Mouse (Mus musculus) G1E-ER4 (cell line): ENCODE results near the gene Edil3. TPM values are rescaled to one million over a fixed set of nuclear protein-coding genes. Genes with fewer than 3 reads are reported as not detected.

ENCODE experiments used
- GATA1 ChIP-seq: IDR thresholded peaks from one replicate; pipeline ENCODE4 v1.8.0; 2012; ENCODE audit warnings: low read length, inconsistent platforms
- polyA plus RNA-seq: library from polyadenylated mRNA; stranded (reverse); fragments of >175 nt; gene quantifications from 2 replicates; pipeline ENCODE4 v1.2.3, GENCODE M21; 2012

Edil3 gene
- polyA plus RNA-seq = not detected in 2 replicates

DNA sequence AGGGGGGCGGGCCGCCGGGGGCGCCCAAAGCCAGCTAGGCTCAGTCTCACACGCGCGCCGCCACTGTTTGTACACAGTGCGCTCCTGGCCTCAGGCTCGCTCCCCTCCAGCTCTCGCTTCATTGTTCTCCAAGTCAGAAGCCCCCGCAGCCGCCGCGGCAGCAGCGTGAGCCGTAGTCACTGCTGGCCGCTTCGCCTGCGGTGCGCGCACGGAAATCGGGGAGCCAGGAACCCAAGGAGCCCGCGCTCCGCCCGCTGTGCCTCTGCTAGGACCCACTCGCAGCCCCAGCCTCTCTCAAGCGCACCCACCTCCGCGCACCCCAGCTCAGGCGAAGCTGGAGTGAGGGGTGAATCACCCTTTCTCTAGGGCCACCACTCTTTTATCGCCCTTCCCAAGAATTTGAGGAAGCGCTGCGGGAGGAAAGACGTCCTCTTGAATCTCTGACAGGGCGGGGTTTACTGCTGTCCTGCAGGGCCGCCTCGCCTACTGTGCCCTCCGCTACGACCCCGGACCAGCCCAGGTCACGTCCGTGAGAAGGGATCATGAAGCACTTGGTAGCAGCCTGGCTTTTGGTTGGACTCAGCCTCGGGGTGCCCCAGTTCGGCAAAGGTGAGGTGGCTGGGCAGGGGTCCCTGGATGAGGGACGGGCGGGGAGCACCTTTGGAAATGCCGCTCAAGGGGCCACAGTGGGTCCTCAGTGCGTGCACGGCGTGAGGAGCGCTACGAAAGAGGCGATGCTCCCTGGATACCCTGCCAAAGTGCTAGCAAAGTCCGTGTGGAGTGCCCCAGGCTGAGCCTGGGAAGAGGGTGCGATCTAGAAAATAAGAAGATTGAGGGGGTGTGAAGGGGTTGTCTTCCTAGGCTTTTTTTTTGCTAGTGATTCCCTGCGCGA lies at the start of gene Edil3:
TSS of gene Edil3 (plus strand) at position 33 of the 892 bp plus-strand sequence.
- TF ChIP-seq GATA1 = no peak

DNA sequence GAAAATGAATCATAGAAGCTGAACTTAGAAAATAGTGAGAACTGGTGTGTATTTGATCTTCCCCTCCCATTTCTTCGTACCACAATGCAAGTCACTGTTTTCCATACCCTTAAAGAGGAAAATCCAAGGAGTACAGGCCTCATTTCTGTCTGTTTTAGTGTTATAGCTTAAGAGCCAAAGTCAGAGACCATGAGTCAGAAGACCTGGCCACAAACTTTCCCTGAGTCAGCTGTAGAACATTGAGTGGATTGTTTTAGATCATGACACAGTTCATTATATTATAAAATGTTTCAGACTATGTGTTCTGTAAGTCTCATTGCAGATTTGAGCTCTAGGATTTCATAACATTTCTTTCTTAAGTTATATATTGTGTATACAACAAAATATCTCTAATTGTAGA lies 22.1 kb upstream of the Edil3 start:
- no peak for TF ChIP-seq GATA1

DNA sequence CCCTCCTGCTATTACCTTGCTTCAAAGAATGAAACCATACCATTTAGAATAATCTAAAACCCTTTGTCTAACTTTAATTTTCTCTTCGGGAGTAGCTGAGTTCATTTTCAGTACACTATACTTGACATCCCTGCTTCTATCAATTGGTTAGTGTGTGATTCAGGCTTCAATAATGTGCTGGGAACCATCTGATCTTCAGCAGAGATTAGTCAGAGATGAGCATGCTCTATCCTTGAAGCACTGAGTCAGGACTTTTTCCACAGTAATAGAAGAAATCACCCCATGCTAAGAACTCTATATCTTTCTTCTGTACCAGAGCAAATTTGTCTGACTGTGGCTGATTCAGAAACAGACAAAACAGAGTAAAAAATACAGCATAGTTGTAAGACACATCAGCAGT lies 20.3 kb upstream of the Edil3 start:
- no peak for TF ChIP-seq GATA1

DNA sequence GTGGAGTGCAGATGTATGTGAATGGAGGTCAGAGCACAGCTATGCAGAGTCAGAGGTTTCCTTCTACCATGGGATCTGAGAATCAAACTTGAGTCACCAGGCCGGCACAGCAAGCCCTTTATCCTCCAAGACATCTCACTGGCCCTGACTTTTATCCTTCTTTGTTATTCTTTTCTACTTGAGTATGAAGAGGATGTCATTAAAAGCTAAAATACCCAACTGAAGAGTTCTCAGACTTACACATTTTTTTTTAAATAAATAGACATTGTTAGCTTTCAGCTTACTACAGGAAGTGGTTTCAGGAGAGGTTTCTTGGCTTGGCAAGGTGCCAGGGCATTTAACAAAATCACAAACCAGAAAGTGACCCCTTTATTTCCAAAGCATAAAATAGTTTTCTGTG lies 15.4 kb upstream of the Edil3 start:
- no peak for TF ChIP-seq GATA1

DNA sequence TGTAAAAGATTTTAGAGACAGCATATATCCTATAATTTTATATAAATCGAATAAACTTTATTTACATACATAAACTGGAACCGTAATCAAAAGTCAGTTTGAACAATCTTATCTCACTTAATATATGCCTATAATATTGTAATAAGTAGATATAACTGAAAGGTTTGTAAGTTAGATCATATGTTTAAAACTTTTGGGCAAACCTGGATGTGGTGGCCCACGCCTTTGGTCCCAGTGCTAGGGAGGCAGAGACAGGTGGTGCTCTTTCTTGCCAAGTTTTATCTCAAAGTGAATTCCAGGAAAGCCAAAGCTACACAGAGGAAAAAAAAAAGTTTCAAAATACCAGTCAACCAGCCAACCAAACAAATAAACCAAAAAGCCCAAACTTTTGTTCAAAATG lies 15.0 kb upstream of the Edil3 start:
- TF ChIP-seq GATA1 = no peak

DNA sequence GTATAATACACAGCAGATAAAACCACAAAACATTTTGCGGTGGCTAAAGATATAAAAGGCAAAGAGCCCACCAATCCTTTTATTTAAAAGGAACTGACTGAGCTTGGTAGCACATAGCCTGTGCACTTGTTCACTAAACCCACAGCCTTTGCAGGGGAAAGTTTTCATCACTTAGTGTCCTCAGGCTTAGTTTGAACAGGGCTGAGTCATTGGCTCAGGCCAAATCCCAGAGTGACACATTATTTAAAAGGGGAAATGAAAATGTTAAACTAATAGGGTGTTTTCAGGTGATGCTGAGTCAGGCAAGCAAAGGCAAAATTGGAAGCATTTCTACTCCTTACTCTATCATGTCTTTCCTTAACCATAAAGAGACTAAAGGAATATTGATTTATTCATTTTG lies 11.2 kb upstream of the Edil3 start:
- no peak for TF ChIP-seq GATA1

DNA sequence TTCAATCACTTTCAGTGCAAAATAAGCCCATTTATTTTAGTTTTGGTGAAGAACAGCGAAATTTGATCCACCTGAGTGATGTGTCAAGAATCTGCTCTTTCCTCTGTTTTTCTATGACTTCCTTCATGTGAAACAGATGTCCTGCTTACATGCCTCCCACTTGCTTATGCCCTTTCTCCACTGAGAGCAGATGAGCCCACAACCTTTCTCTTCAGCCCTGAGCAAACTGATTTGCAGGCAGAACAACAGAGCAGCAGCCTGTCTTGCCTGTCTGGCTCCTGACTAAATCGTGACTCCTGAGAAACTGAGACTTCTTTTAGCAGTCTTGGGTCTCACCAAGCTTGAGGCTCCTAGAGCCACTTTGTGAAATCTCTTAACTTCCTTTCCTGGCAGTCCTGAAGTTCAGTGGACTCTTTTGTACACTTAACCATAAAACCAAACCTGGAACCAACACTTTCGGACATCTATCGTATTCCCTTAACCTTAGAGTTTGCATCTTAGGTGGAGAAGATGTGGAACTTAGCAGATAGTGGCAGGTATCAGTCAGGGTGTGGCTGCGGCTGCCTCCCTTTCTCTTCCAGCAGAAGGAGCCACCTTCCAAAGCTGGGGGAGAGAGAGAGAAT lies 475 bp upstream of the Edil3 start:
- no peak for TF ChIP-seq GATA1

DNA sequence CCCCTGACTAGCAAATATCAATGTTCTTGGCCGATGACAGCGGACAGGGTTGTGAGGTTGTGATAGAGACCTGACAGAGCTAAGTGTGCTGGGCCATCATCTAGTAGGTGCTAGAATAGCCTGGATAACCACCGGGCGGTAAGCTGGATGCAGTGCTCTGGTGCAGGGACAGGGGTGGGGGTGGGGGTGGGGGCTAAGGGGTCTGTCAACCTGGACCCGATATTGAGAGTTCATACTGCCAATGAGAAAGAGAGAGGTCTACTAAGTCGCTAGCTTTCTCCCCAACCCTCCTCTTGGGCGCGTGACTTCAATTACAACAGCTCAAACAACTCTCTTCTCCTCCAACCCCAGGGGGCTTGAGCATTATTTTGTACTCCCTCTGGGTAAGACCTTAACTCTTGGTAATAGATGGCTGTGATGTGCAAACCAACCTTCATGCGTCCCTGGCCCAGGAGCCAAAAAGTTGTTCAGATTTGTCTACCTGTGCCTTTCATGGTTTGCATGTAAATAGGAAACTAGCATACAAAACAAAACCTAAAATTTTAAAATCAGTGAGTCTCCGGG lies 1.1 kb downstream of the Edil3 start:
- no peak for TF ChIP-seq GATA1

DNA sequence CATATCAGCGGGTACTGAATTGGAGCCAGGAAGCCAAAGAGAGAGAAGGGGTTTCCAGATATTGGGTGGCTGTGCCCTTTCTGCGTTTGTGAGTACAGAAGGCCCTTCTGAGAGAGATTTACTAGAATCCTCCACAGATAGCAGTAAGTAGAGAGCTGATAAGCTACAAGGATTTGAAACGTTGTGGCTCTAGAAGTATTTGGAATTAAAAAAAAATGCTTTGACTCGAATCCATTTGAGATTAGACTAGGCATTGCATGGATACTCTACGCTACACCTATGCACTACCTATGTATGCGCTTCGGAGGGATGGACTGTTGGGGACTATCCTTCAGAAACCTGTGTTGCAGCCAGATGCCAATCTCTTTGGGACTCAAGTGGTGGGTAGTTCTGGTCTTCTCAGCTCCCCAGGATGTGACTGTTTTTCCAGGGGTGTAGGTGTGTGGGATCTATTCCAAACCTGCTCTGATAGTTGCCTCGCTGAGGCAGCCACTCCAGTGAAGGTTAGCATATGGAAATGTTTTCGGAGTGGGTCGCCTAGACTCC lies 1.8 kb downstream of the Edil3 start:
- no peak for TF ChIP-seq GATA1

DNA sequence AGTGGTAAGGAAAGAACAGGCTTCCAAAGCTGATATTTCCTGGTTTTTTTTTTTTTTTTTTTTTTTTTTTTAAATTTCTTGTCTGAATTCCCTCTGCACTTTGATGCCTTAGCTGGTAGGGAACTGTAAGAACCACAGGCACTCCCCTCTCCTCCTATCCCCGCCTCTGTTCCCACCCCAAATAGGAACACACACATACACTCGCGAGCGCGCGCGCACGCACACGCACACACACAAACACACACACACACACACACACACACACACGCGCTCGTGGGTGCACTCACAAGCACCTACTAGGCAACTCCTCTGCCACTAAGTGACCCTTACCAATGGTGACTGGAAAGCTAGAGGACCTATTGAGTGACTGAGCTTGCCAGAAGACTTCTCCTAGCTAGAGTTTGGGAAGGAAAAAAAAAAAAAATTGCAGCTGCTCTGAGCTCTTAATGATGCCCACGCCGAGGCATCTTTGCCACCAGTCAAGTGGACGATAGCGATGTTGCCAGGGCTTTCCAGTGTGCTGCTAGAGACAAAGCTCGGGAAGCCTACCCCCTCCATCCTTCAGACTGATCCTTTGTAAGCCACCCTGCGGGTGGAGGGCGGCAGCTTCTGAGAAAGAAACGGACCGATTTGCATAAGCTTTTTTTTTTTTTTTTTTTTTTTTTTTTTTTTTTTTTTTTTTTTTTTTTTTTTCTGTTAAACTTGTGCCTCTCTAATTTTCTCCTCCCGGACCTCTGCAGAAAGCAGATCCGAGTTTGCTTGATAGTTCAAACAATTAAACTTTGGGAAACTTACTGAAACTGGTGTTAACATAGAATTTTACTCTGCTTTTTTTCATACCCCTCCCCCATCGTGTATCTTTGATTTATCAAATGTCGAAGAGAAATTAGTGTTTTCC lies 2.5 kb downstream of the Edil3 start:
- TF ChIP-seq GATA1 = no peak

DNA sequence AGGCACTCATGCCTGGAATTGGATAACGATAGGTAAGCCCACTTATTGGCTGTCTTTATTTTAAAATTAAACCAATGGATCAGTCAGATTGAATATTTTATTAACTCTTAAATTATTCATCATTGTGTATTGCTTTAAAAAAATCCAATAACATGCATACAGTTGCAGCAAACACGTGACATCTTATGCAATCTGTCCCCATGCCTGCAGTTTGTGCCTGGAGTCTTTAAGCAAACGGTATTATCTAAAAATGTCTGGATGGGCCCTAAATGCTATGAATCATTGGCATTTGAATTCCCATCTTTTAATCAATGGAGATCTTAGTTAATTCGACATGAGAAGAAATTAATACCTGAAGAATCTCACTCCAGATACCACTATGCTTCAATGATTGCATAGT lies 3.2 kb downstream of the Edil3 start:
- no peak for TF ChIP-seq GATA1

DNA sequence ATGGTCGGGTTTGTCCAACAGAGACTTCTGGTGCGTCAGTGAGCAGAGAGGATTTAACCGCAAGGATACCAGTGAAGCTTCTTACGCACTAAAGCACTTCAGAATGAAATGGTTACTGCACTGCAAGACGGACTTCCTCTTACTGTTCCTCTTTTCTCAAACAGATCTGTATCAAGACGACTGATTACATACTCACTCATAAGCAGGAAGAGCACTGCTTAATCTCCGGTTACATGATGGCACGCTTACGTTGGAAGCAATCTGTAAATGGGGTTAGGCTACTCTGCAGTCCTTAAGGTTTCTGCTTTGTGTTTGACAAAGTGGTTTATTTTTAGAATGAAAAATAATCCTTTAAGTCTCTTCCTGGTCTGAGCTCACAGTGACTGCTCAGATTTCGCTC lies 7.1 kb downstream of the Edil3 start:
- no peak for TF ChIP-seq GATA1

DNA sequence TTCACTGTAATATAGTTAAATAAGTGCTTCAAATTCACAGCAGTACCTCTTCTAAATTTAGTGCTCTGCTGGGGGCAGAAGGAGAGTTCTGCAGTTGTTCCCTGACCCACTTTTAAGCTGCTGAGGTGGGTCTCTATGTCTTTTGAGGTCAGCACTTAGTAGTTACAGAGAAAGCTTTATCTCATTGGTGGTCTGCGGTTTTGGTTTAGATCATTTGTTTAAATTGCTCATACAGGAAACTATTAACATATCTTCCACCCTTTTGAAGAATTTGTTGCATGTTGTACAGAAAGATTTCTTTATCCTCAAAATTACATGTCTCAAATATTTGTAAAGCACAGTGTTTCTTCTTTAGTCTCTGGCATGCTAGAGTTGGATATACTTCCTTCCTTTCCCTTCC lies 12.5 kb downstream of the Edil3 start:
- no peak for TF ChIP-seq GATA1

DNA sequence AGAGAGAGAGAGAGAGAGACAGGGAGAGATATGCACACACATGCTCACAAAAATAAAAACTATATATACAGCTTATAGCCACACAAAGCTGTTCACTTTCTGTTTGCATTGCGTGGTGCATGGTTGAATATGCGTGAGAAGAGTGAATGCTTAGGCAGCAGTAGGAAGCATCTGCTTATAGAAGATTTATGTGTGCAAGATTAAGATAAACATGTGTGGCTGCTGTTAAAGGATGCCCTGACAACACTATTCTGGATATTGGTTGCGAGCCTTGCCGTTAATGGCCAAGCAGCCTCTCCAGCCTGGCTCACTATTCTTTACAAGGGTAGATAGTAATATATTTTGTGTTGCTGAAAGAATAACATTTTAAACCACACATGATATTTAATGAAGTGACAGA lies 28.5 kb downstream of the Edil3 start:
- TF ChIP-seq GATA1 = no peak

DNA sequence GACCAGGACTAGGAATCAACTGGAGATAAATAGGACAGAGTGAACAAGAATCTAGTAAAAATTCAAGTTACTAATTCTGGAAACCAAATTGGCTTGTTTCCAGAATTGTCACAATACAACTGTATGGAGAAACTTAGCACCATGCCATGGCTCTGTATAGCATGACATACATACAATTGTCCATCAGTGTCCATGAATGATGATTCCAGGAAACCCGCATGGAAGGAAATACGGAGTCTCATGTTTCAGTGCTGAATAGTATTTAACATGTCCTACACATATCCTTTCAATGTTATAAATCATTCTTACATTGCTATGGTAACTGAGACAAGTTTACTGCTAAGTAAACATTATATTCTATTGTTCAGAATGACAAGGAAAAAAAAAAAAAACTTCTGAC lies 58.7 kb downstream of the Edil3 start:
- TF ChIP-seq GATA1 = no peak
